Mouse (Mus musculus): ENCODE data around the gene Hpca. TPM values are rescaled to one million over a fixed set of nuclear protein-coding genes. Genes with fewer than 3 reads are reported as not detected.

Gene Hpca
- polyA plus RNA-seq, 1 experiment from 2014 or later, result 0.51 TPM

DNA sequence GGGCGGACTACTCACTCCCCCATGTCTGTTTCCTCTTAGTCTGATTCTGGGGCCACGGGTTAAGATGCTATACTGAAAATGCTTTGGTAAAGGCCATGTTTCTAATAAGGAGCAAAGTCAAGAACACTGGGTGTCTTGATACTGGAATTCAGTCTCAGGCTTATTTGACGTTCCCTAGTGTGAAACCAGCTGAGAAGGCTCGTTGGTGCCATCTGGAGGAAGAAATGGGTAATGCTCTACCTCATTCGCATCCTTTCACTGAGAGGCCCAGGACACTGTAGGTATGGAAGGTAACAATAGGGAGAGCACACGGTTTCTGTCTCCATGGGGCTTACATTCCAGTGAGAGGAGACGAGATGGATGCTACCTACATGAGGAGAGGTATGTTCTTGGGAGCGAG is 35.8 kb downstream of the Hpca start:
- ATAC-seq, result peak; percentile 38
- DNase-seq (ENCODE audit: low spot score), result peak; percentile 81
- Histone ChIP-seq H3K27me3 (replicated peaks; ENCODE audit: insufficient read depth, low read length) (no peaks in the 10 kb centered on the region), H3K9me3 (ENCODE audit: low read length) (no peaks in the 10 kb centered on the region), H3K36me3 (ENCODE audit: insufficient read depth, low read length) (0 out of 2 replicates have a peak, but pooled peaks cover under 1% of the 10 kb centered on the region), H3K9ac (replicated peaks; ENCODE audit: low read depth) (no peak overlapping the region), H3K4me2 (replicated peaks; ENCODE audit: low read depth, low read length) (no peak overlapping the region), H3K4me1 (ENCODE audit: insufficient read depth, low read depth, low read length) (no peaks in the 10 kb centered on the region), H3K27ac (ENCODE audit: low read length) (no peak overlapping the region), H3K4me3 (ENCODE audit: low read depth, low read length) (no peak overlapping the region)
- TF ChIP-seq EP300 (IDR thresholded peaks at IDR 0.05) (no peak), CTCF (IDR thresholded peaks at IDR 0.05) (peak; percentile 97)
- 26% methylated on average over 8 of the region's 8 CpGs for WGBS

- ATAC-seq, result no peak
- no peak overlapping the region for H3K4me2 ChIP-seq (replicated peaks; ENCODE audit: low read depth, low read length)
- H3K27me3 ChIP-seq (replicated peaks; ENCODE audit: insufficient read depth, low read length), result no peaks in the 10 kb centered on the region
- no peaks in the 10 kb centered on the region for H3K4me1 ChIP-seq (ENCODE audit: insufficient read depth, low read depth, low read length)
- TF ChIP-seq CTCF (IDR thresholded peaks at IDR 0.05) (no peak), EP300 (IDR thresholded peaks at IDR 0.05) (no peak)
- peaks cover 11% of the 10 kb centered on the region; the same call in 1 of the 2 replicates for H3K36me3 ChIP-seq (ENCODE audit: insufficient read depth, low read length)
- DNase-seq (ENCODE audit: low spot score), result no peak
- no peak overlapping the region for H3K9ac ChIP-seq (replicated peaks; ENCODE audit: low read depth)
- H3K9me3 ChIP-seq (ENCODE audit: low read length), result no peaks in the 10 kb centered on the region
- H3K4me3 ChIP-seq (ENCODE audit: low read depth, low read length), result no peak overlapping the region
- 92% methylated on average over 9 of the region's 9 CpGs for WGBS
- no peak overlapping the region for H3K27ac ChIP-seq (ENCODE audit: low read length)
Measured at GRCm38 (mm10) chr4:129084896-129085295, 36.9 kb downstream of the Hpca start.

- Histone ChIP-seq H3K36me3 (ENCODE audit: insufficient read depth, low read length) (peaks cover 29% of the 10 kb centered on the region), H3K9me3 (ENCODE audit: low read length) (no peaks in the 10 kb centered on the region), H3K4me1 (ENCODE audit: insufficient read depth, low read depth, low read length) (no peaks in the 10 kb centered on the region), H3K9ac (replicated peaks; ENCODE audit: low read depth) (no peak overlapping the region), H3K4me2 (replicated peaks; ENCODE audit: low read depth, low read length) (no peak overlapping the region), H3K27ac (ENCODE audit: low read length) (no peak overlapping the region), H3K27me3 (replicated peaks; ENCODE audit: insufficient read depth, low read length) (no peaks in the 10 kb centered on the region), H3K4me3 (ENCODE audit: low read depth, low read length) (no peak overlapping the region)
- WGBS, result 24% methylated on average over 10 of the region's 10 CpGs
- ATAC-seq, result peak; percentile 85
- peak; percentile 92 for DNase-seq (ENCODE audit: low spot score)
- TF ChIP-seq EP300 (IDR thresholded peaks at IDR 0.05) (no peak), CTCF (IDR thresholded peaks at IDR 0.05) (peak; percentile 91)
Measured at GRCm38 (mm10) chr4:129082379-129083115, 39.3 kb downstream of the Hpca start.

GRCm38 (mm10) chr4:129081939-129082338 is 39.9 kb downstream of the Hpca start:
- Histone ChIP-seq H3K27ac (ENCODE audit: low read length) (no peak overlapping the region), H3K9me3 (ENCODE audit: low read length) (no peaks in the 10 kb centered on the region), H3K27me3 (replicated peaks; ENCODE audit: insufficient read depth, low read length) (no peaks in the 10 kb centered on the region), H3K4me3 (ENCODE audit: low read depth, low read length) (no peak overlapping the region), H3K4me1 (ENCODE audit: insufficient read depth, low read depth, low read length) (no peaks in the 10 kb centered on the region), H3K9ac (replicated peaks; ENCODE audit: low read depth) (no peak overlapping the region), H3K36me3 (ENCODE audit: insufficient read depth, low read length) (peaks cover 29% of the 10 kb centered on the region), H3K4me2 (replicated peaks; ENCODE audit: low read depth, low read length) (no peak overlapping the region)
- DNase-seq (ENCODE audit: low spot score) (no peak), ATAC-seq (0 out of 2 replicates have a peak, but pooled peaks have one; percentile 13)
- WGBS, result 36% methylated on average over 3 of the region's 3 CpGs
- TF ChIP-seq EP300 (IDR thresholded peaks at IDR 0.05) (no peak), CTCF (IDR thresholded peaks at IDR 0.05) (no peak)

GRCm38 (mm10) chr4:129081512-129081911 is 40.3 kb downstream of the Hpca start:
- Histone ChIP-seq H3K27ac (ENCODE audit: low read length) (no peak overlapping the region), H3K4me2 (replicated peaks; ENCODE audit: low read depth, low read length) (no peak overlapping the region), H3K4me1 (ENCODE audit: insufficient read depth, low read depth, low read length) (no peaks in the 10 kb centered on the region), H3K4me3 (ENCODE audit: low read depth, low read length) (no peak overlapping the region), H3K9me3 (ENCODE audit: low read length) (no peaks in the 10 kb centered on the region), H3K27me3 (replicated peaks; ENCODE audit: insufficient read depth, low read length) (no peaks in the 10 kb centered on the region), H3K9ac (replicated peaks; ENCODE audit: low read depth) (no peak overlapping the region), H3K36me3 (ENCODE audit: insufficient read depth, low read length) (peaks cover 29% of the 10 kb centered on the region)
- DNase-seq (ENCODE audit: low spot score), result peak; percentile 78
- ATAC-seq, result peak; percentile 48
- 63% methylated on average over 6 of the region's 6 CpGs for WGBS
- no peak for TF ChIP-seq CTCF (IDR thresholded peaks at IDR 0.05)
- TF ChIP-seq EP300 (IDR thresholded peaks at IDR 0.05), result no peak

- Histone ChIP-seq H3K4me3 (ENCODE audit: low read depth, low read length) (no peak overlapping the region), H3K36me3 (ENCODE audit: insufficient read depth, low read length) (peaks cover 29% of the 10 kb centered on the region), H3K4me1 (ENCODE audit: insufficient read depth, low read depth, low read length) (no peaks in the 10 kb centered on the region), H3K9me3 (ENCODE audit: low read length) (no peaks in the 10 kb centered on the region), H3K4me2 (replicated peaks; ENCODE audit: low read depth, low read length) (no peak overlapping the region), H3K27ac (ENCODE audit: low read length) (no peak overlapping the region), H3K9ac (replicated peaks; ENCODE audit: low read depth) (no peak overlapping the region), H3K27me3 (replicated peaks; ENCODE audit: insufficient read depth, low read length) (no peaks in the 10 kb centered on the region)
- TF ChIP-seq CTCF (IDR thresholded peaks at IDR 0.05), result no peak
- no peak for TF ChIP-seq EP300 (IDR thresholded peaks at IDR 0.05)
- no peak for ATAC-seq
- 84% methylated on average over 7 of the region's 7 CpGs for WGBS
- DNase-seq (ENCODE audit: low spot score), result no peak
Measured at GRCm38 (mm10) chr4:129081041-129081440, 40.8 kb downstream of the Hpca start.
